Mouse (Mus musculus): ENCODE data around the gene Dpy19l3. TPM values are rescaled to one million over a fixed set of nuclear protein-coding genes. Genes with fewer than 3 reads are reported as not detected.
A peak's percentile ranks its signal among the peaks of the same experiment; 100 is the strongest.

Dpy19l3 gene
- total RNA-seq, 1 experiment from 2014 or later = 24.0 TPM

DNA sequence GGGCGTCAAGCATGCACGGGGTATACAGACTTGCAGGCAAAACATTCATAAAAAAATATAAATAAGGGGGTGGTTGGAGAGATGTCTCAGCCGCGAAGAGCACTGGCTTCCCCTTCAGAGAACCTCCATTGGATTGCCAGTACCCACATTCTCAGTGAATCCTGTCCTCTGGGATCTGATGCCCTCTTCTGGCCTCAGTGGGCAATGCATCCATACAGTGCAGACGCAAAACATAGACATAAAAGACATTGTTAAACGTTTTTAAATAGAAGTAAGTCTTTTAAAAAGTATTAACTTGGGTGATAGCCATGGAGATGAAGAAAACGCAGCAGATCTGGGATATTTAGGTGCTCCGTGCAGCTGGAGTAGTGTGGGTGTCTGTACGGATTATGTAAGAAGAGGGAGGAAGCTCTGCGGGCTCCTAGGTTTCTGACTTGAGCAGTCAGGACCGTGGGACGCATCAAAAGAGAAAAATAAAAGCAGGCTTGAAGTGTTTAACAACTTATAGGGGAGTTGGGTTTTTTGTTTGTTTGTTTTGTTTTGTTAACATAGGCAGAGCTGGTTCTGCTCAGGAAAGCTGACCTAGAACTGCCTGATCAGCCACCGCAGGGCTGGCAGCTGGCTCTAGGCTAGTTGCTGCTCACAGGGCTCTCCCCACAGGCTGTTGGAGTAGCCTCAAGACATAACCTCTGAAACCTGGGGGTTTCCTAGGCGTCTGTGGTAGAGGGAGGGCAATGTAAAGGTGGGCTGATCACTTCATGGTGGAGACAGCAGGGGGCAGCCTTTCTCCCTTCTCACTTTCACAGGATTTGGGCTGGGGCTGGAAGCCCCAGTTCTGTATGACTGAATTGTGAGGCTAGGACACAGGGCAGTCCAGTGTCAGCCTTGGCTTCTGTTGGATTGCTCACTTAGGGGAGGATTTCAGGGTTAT, 2.5 kb upstream of the Dpy19l3 start:
- ATAC-seq (replicated peaks in 1 of 2; ENCODE audit: insufficient read depth in 1 of 2, low FRiP score in 2 of 2, low TSS enrichment in 1 of 2, low read depth in 1 of 2, poor library complexity in 2 of 2, severe bottlenecking in 2 of 2) = peak; percentile 23 to 29; a peak in 2 of 4 replicates

GRCm38 (mm10) chr7:35754886-35755168, 573 bp upstream of the Dpy19l3 start:
- ATAC-seq (replicated peaks in 1 of 2; ENCODE audit: insufficient read depth in 1 of 2, low FRiP score in 2 of 2, low TSS enrichment in 1 of 2, low read depth in 1 of 2, poor library complexity in 2 of 2, severe bottlenecking in 2 of 2) = no peak

DNA sequence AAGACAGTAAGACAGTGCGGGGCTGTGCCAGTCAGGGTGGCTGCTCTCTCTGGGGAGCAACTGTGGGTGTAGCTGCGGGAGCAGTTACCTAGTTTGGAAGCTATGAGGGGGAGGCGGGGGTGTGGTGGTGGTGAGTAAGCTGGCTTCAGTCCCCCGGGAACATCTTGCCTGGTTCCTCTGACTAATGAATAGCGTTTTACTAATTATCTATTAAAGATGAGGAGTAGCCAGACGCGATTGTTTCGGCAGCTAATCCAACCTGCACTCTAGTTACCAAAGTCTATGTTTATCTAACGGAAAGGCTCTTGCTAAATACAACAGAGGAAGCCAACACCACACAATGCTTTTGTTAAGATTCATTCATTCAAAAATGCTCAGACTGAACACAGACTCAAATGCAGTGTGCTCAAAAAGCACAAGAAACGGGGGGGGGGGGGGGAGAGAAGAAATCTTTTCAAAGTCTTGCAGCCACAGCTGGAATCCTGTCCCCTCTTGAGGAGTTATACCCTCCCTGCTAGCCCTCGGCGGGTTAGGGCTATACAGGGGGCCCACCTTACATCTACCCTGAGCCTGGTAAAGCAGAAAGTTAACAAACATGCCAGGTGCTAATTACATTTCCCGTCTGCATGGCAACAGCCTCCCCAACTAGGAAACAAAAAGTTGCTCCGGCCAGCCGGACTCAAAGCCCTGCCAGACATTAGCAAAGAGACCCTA, 778 bp downstream of the Dpy19l3 start:
- ATAC-seq (replicated peaks in 1 of 2; ENCODE audit: insufficient read depth in 1 of 2, low FRiP score in 2 of 2, low TSS enrichment in 1 of 2, low read depth in 1 of 2, poor library complexity in 2 of 2, severe bottlenecking in 2 of 2) = no peak

- ATAC-seq (replicated peaks in 1 of 2; ENCODE audit: insufficient read depth in 1 of 2, low FRiP score in 2 of 2, low TSS enrichment in 1 of 2, low read depth in 1 of 2, poor library complexity in 2 of 2, severe bottlenecking in 2 of 2) = peak; percentile 41 to 42; a peak in 3 of 4 replicates
Measured at GRCm38 (mm10) chr7:35750873-35751272, 3.4 kb downstream of the Dpy19l3 start.

DNA sequence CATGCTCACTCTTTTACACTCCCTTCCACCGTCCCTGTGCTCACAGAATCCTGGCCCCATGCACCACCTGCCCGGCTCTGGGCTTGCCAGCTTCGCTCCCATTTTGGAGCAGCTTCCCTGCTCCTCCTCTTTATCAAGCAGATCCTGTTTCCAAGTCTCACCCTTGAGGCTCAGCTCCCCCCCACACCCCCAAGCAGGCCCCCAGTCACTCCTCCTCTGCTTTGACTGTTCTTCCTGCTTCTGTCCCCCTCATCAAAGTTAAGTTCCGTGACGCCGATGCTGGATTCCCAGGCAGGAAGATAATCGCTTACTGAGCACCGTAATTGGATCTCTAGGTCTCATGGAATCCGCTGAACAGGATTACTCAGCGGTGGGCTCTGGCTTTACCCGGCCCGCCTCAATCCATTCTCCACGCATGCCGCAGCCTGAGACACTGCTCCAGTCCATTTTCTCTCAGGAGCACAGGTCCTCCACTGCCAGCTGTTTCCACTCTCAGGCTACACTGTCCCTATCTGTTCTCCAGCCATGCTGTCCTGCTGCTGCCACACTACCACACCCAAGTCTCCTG, 6.8 kb downstream of the Dpy19l3 start:
- no peak for ATAC-seq (replicated peaks in 1 of 2; ENCODE audit: insufficient read depth in 1 of 2, low FRiP score in 2 of 2, low TSS enrichment in 1 of 2, low read depth in 1 of 2, poor library complexity in 2 of 2, severe bottlenecking in 2 of 2)

- no peak for ATAC-seq (replicated peaks in 1 of 2; ENCODE audit: insufficient read depth in 1 of 2, low FRiP score in 2 of 2, low TSS enrichment in 1 of 2, low read depth in 1 of 2, poor library complexity in 2 of 2, severe bottlenecking in 2 of 2)
Measured at GRCm38 (mm10) chr7:35746686-35747396, 7.4 kb downstream of the Dpy19l3 start.

DNA sequence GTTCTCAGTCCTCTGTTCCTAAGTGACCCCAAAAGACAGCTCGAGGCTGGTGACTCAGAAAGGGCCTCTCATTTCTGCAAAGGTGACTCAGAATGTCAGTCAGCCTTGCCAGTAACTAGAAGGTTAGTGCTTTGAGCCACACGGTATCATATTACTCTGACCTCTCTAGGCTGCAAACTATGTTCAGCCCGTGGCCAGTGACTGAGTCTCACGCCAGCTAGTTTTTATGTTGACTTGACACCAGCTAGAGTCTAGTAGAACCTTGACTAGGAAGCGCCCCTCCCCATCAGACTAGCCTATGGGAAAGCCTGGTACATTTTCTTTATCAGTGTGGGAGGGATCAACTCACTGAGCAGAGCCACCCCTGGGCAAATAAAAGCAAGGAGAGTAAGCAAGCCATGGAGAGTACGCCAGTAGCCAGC, 9.0 kb downstream of the Dpy19l3 start:
- no peak for ATAC-seq (replicated peaks in 1 of 2; ENCODE audit: insufficient read depth in 1 of 2, low FRiP score in 2 of 2, low TSS enrichment in 1 of 2, low read depth in 1 of 2, poor library complexity in 2 of 2, severe bottlenecking in 2 of 2)

DNA sequence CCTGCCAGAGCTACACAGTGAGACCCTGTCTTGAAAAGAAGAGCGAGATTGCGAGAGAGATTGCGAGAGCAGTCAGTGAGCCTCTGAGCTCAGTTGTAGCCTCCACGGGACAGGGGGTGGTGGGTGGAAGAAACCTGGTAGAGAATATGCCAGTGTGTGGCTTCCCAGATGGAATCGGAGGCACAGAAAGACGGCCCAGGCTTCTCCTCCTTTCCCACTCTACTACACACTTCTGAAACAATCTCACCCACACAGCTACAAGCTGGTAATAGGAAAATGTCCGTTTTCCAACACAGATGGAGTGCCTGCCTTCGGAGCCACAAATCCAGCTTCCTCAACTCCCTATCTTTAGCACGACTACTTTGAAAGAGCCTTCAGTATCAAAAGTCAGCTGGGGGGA, 9.5 kb downstream of the Dpy19l3 start:
- no peak for ATAC-seq (replicated peaks in 1 of 2; ENCODE audit: insufficient read depth in 1 of 2, low FRiP score in 2 of 2, low TSS enrichment in 1 of 2, low read depth in 1 of 2, poor library complexity in 2 of 2, severe bottlenecking in 2 of 2)

DNA sequence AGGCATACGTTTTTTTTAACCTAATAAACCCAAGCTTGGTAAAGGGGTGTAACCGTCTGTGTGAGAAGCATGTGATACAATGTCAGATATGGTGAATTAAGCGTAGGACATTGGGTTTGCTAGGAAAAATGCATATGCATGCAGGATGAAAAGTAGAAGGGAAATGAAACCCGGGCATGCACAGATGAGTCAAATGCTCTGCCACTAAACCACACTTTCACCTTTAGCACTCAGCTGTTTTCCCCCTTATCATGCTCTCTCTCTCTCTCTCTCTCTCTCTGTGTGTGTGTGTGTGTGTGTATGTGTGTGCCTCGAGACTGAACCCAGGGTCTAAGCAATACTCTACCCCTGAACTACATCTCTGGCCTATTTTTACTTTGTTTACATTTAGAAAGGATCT, 11.9 kb downstream of the Dpy19l3 start:
- no peak for ATAC-seq (replicated peaks in 1 of 2; ENCODE audit: insufficient read depth in 1 of 2, low FRiP score in 2 of 2, low TSS enrichment in 1 of 2, low read depth in 1 of 2, poor library complexity in 2 of 2, severe bottlenecking in 2 of 2)

GRCm38 (mm10) chr7:35741858-35742257, 12.4 kb downstream of the Dpy19l3 start:
- ATAC-seq (replicated peaks in 1 of 2; ENCODE audit: insufficient read depth in 1 of 2, low FRiP score in 2 of 2, low TSS enrichment in 1 of 2, low read depth in 1 of 2, poor library complexity in 2 of 2, severe bottlenecking in 2 of 2) = no peak

DNA sequence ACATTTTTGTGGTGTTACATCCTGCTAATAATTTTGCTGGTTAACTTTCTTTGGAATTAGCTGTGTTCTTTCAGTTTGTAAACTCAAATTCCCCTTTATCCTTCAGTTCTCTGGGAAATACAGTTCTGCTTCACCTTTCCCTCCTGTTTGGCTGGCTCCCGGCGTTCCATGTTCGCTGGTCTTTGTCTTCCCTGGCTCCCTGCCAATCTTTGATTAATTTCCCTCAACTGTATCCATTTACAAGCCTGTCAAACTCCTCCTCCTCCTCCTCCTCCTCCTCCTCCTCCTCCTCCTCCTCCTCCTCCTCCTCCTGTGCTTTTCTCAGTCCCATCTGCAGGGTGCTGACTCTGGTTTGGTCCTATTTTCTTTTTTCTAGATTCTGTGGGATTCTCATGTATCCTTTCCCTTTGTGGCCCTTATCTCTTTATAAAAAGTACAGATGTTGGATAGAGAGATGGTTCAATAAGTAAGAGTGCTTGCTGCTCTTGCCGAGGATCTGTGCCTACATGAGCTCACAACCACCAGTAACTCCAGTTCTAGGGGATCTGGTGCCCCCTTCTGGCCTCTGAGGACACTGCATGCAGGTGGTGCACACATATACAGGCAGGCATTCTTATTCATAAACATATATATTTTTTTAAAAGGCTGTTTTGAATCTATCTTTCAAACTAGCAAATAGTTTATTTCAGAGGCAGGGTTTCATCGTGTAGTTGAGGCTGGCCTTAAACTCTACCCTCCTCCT, 13.6 kb downstream of the Dpy19l3 start:
- ATAC-seq (replicated peaks in 1 of 2; ENCODE audit: insufficient read depth in 1 of 2, low FRiP score in 2 of 2, low TSS enrichment in 1 of 2, low read depth in 1 of 2, poor library complexity in 2 of 2, severe bottlenecking in 2 of 2) = no peak; a peak in 1 of 4 replicates

- ATAC-seq (replicated peaks in 1 of 2; ENCODE audit: insufficient read depth in 1 of 2, low FRiP score in 2 of 2, low TSS enrichment in 1 of 2, low read depth in 1 of 2, poor library complexity in 2 of 2, severe bottlenecking in 2 of 2) = no peak
Measured at GRCm38 (mm10) chr7:35738871-35739270, 15.4 kb downstream of the Dpy19l3 start.

- no peak for ATAC-seq (replicated peaks in 1 of 2; ENCODE audit: insufficient read depth in 1 of 2, low FRiP score in 2 of 2, low TSS enrichment in 1 of 2, low read depth in 1 of 2, poor library complexity in 2 of 2, severe bottlenecking in 2 of 2)
Measured at GRCm38 (mm10) chr7:35733313-35734050, 20.8 kb downstream of the Dpy19l3 start.

DNA sequence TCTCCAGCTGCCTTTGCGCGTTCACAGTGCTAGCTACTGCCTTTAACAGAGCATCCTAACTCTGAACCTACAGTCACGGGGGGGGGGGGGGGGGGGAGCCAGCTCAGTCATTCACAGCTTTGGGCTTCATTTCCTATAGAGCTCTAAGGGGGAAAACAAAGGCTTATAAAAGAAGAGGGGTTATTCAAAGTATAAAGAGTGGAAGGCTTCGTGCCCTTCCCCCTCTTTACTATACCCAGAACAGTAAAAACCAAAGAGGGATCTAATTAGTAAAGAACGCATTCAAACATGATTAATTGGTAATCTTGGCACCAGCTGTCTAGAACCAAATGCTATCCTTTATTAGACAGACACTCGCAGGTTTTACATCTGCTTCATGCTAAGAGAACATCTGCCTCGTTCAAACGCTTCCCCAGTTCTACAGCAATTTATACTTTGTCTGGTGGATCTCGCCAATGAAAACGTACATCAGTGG, 21.6 kb downstream of the Dpy19l3 start:
- ATAC-seq (replicated peaks in 1 of 2; ENCODE audit: insufficient read depth in 1 of 2, low FRiP score in 2 of 2, low TSS enrichment in 1 of 2, low read depth in 1 of 2, poor library complexity in 2 of 2, severe bottlenecking in 2 of 2) = no peak

GRCm38 (mm10) chr7:35729621-35730031, 24.6 kb downstream of the Dpy19l3 start:
- ATAC-seq (replicated peaks in 1 of 2; ENCODE audit: insufficient read depth in 1 of 2, low FRiP score in 2 of 2, low TSS enrichment in 1 of 2, low read depth in 1 of 2, poor library complexity in 2 of 2, severe bottlenecking in 2 of 2) = peak; percentile 92 to 96

GRCm38 (mm10) chr7:35728376-35728775, 25.9 kb downstream of the Dpy19l3 start:
- no peak for ATAC-seq (replicated peaks in 1 of 2; ENCODE audit: insufficient read depth in 1 of 2, low FRiP score in 2 of 2, low TSS enrichment in 1 of 2, low read depth in 1 of 2, poor library complexity in 2 of 2, severe bottlenecking in 2 of 2)
